Mouse (Mus musculus) neural tube, embryonic 14.5 days (tissue): Measurements from ENCODE around the gene B3galt1. TPM values are rescaled to one million over a fixed set of nuclear protein-coding genes. Genes with fewer than 3 reads are reported as not detected.

Experiments used
- ATAC-seq: fragments of 200-750 bp; cut with Nextera tagmentation; 2 replicates; pipeline ENCODE4 v1.8.0; 2017; ENCODE audit warnings: low read depth, mild to moderate bottlenecking, moderate TSS enrichment, moderate library complexity
- H3K27ac ChIP-seq: fragments of 300-500 bp; sonication (generic); 2 replicates; pipeline ENCODE4 v1.5.1; 2014; ENCODE audit warnings: low read depth, mild to moderate bottlenecking, control low read depth, low read length, moderate library complexity, mixed read lengths
- H3K27me3 ChIP-seq: fragments of 300-500 bp; sonication (generic); 2 replicates; pipeline ENCODE4 v1.6.1; 2014; ENCODE audit warnings: low read length; ENCODE audit not compliant: control insufficient read depth, insufficient read depth
- H3K36me3 ChIP-seq: fragments of 300-500 bp; sonication (generic); 2 replicates; pipeline ENCODE4 v1.6.1; 2014; ENCODE audit warnings: low read length, mixed read lengths; ENCODE audit not compliant: control insufficient read depth, insufficient read depth
- H3K4me1 ChIP-seq: fragments of 300-500 bp; sonication (generic); 2 replicates; pipeline ENCODE4 v1.6.1; 2014; ENCODE audit warnings: low read length; ENCODE audit not compliant: control insufficient read depth, insufficient read depth
- H3K4me2 ChIP-seq: fragments of 300-500 bp; sonication (generic); 2 replicates; pipeline ENCODE4 v1.6.1; 2014; ENCODE audit warnings: mild to moderate bottlenecking, low read depth, low read length, control low read depth
- H3K4me3 ChIP-seq: fragments of 300-500 bp; sonication (generic); 2 replicates; pipeline ENCODE4 v1.5.1; 2014; ENCODE audit warnings: low read depth, low read length, control low read depth, mixed read lengths
- H3K9ac ChIP-seq: fragments of 300-500 bp; sonication (generic); replicated peaks from 2 replicates; pipeline ENCODE4 v1.6.1; 2014; ENCODE audit warnings: low read depth, mild to moderate bottlenecking, control low read depth, low read length, mixed read lengths
- H3K9me3 ChIP-seq: fragments of 300-500 bp; sonication (generic); 2 replicates; pipeline ENCODE4 v1.6.1; 2016; ENCODE audit warnings: low read length; ENCODE audit not compliant: control insufficient read depth
- WGBS: fragments of 180-500 bp; shearing (Covaris S2); extraction: QIAGEN DNeasy Blood & Tissue Kit; methylation state at CpG from one replicate; pipeline ENCODE4 v1.1.7; 2014; 5-methylcytosine and 5-hydroxymethylcytosine counted together
- polyA plus RNA-seq: library from polyadenylated mRNA; unstranded; fragments of >200 nt; fragmentation: Nextera tagmentation; extraction: Ambion mirVana; gene quantifications from 2 replicates; pipeline ENCODE4 v1.2.1, GENCODE M21; 2014

Gene B3galt1
- polyA plus RNA-seq, 1 experiment from 2014 or later = 82.4 TPM

DNA sequence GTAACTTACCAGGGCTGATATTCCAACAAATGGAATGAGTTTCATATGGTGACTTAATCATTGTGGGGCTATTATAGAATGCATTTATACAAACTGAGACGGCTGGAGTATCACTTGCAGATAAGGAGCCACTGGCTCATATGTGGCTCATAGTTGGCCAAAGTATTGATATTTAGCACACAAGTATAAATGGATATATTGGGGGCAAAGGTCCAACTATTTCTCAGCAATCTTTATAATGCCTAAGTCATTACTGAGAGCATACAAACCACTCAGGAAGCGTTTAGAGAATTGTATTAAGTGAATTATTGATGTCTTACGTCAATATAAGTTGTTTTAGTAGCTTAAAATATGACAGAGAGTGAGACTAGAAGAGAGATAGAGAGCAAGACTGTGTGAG, 234.3 kb downstream of the B3galt1 start:
- ATAC-seq = no peak
- Histone ChIP-seq H3K27ac (no peak overlapping the region), H3K36me3 (no peaks in the 10 kb centered on the region), H3K9ac (no peak overlapping the region), H3K9me3 (no peaks in the 10 kb centered on the region), H3K4me1 (no peaks in the 10 kb centered on the region), H3K4me2 (no peak overlapping the region), H3K4me3 (no peak overlapping the region), H3K27me3 (no peaks in the 10 kb centered on the region)
- 80% methylated on average over 3 of the region's 3 CpGs for WGBS

GRCm38 (mm10) chr2:67816149-67816548, 250.5 kb downstream of the B3galt1 start:
- Histone ChIP-seq H3K27me3 (no peaks in the 10 kb centered on the region), H3K4me2 (no peak overlapping the region), H3K27ac (no peak overlapping the region), H3K9ac (no peak overlapping the region), H3K9me3 (no peaks in the 10 kb centered on the region), H3K4me3 (no peak overlapping the region), H3K4me1 (no peaks in the 10 kb centered on the region), H3K36me3 (no peaks in the 10 kb centered on the region)
- 48% methylated on average over 2 of the region's 2 CpGs for WGBS
- ATAC-seq = peak; percentile 69

DNA sequence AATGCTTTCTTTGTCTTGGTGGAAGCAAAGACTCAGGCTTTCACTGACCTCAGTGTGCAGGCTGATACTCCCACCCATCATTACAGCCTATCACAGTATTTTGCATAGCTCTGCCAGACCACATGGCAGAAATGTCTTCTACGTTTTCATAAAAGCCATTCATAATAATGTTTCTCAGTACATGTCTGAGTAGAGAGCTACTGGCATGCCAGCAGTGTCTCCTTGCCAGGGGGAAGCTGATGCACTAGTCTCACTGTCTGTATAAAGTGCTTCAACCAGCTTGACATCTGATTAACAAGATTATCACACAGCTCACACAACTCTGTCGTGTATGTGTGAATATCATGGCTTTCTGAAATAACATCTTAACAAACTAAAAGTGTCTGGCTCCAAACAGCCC, 252.3 kb downstream of the B3galt1 start:
- no peak overlapping the region for H3K4me2 ChIP-seq
- 63% methylated on average over 2 of the region's 2 CpGs for WGBS
- ATAC-seq = no peak
- no peak overlapping the region for H3K27ac ChIP-seq
- H3K9ac ChIP-seq = no peak overlapping the region
- H3K4me1 ChIP-seq = no peaks in the 10 kb centered on the region
- H3K27me3 ChIP-seq = no peaks in the 10 kb centered on the region
- no peaks in the 10 kb centered on the region for H3K36me3 ChIP-seq
- H3K4me3 ChIP-seq = no peak overlapping the region
- no peaks in the 10 kb centered on the region for H3K9me3 ChIP-seq

DNA sequence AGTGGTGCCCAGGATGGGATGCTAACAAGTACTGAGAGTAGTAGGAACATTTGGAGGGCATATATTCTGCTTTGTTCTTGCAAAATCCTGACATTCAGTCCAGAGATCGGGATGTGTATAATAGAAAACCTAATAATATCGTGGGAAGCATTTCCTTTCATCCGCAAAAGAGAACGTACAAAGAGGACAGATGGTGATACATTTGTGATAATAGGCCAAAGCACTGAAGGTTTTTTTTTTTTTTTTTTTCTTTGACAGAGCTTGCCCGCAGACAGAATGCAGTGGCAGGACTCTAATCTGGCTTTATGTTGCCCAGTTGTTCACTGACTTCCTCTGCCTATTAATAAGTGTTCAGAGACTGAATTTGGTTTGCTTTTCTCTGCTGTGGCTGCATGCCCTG, 256.7 kb downstream of the B3galt1 start:
- Histone ChIP-seq H3K27me3 (no peaks in the 10 kb centered on the region), H3K9me3 (no peaks in the 10 kb centered on the region), H3K36me3 (no peaks in the 10 kb centered on the region), H3K4me3 (no peak overlapping the region), H3K4me2 (no peak overlapping the region), H3K9ac (no peak overlapping the region), H3K4me1 (no peaks in the 10 kb centered on the region), H3K27ac (no peak overlapping the region)
- no peak for ATAC-seq
- 69% methylated on average over 5 of the region's 5 CpGs for WGBS

DNA sequence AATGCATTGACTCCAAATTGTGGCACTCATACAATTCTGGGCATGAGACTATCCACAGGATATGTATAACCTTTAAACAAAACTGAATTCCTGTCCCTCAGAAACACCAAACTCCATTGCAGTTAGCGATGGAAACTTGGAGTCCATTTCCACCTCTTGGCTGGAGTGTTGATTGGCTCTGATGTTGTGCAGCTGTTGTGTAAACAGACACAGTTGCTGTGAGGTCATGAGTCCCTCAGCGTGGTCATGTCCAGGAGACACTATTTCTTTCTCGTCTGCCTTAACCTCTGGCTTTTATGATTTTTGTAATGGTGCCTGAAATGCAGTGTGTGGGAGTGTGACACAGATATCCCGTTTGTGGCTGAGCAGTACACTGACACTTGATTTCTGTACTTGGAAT, 262.0 kb downstream of the B3galt1 start:
- Histone ChIP-seq H3K27me3 (no peaks in the 10 kb centered on the region), H3K36me3 (no peaks in the 10 kb centered on the region), H3K9me3 (no peaks in the 10 kb centered on the region), H3K27ac (no peak overlapping the region), H3K9ac (no peak overlapping the region), H3K4me3 (no peak overlapping the region), H3K4me1 (no peaks in the 10 kb centered on the region), H3K4me2 (no peak overlapping the region)
- ATAC-seq = no peak
- WGBS = 88% methylated on average over 4 of the region's 4 CpGs

DNA sequence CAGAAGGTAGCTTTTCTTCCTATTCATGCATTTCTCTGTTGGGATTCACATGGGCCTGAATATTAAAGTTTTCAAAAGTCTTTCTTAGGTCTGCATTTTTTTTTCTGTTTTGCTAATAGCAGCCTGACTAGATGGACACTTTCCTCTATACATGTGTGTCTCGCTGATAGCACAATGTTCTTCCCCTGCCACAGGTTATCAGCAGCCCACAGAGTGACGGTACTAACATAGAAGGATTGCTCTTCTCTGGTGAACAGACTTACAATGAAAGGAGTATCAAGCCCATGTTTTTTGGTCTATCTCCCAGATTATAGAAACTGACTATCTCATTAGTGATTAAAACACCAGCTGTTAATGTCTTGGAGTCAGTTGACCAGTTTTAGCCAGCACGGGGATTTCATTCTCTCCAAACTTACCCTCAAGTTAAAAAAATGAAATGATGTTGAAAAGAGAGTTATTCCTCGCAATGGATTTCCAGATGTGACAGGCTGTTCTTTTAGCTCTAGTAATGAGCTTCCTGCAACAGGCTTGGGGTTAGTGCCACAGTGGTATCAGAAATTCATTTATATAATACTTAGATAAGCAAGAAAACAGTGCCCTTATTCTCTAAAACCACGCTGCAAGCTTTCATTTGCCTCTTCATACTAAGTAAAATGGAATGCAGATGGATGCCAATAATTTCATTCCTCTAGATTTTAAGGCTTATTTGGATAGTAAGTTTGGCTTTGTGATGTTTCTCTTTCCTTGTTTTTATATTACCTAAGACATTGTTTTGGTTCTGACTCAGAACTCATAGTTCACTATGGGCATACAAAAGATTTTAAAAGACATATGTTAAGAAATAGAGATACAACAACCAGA, 263.6 kb downstream of the B3galt1 start:
- H3K9me3 ChIP-seq = no peaks in the 10 kb centered on the region
- H3K4me3 ChIP-seq = no peak overlapping the region
- 90% methylated on average over 5 of the region's 5 CpGs for WGBS
- no peak overlapping the region for H3K9ac ChIP-seq
- no peaks in the 10 kb centered on the region for H3K36me3 ChIP-seq
- H3K4me1 ChIP-seq = no peaks in the 10 kb centered on the region
- no peak for ATAC-seq
- no peak overlapping the region for H3K4me2 ChIP-seq
- no peak overlapping the region for H3K27ac ChIP-seq
- H3K27me3 ChIP-seq = no peaks in the 10 kb centered on the region

DNA sequence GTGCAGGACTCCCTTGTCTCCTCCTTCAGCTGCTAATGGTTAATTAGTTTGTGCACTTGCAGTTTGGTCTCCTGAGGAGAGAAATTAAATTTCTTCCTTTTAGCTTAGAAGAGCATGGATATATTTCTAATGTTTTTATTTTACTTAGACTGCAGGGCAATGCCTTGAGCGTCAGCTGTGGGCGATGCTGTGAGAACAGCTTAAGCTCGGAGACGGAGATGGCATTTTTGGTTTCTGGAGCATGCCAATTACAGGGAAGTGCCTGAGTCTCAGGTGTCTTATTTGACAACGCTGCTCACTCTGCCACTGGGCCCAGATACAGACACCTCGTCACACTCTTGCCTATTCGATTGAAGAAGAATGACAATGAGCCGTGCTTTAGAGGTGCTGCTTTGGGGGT, 282.1 kb downstream of the B3galt1 start:
- Histone ChIP-seq H3K9me3 (no peaks in the 10 kb centered on the region), H3K9ac (no peak overlapping the region), H3K4me2 (no peak overlapping the region), H3K36me3 (no peaks in the 10 kb centered on the region), H3K27ac (no peak overlapping the region), H3K4me1 (no peaks in the 10 kb centered on the region), H3K27me3 (no peaks in the 10 kb centered on the region), H3K4me3 (no peak overlapping the region)
- 67% methylated on average over 8 of the region's 8 CpGs for WGBS
- no peak for ATAC-seq

DNA sequence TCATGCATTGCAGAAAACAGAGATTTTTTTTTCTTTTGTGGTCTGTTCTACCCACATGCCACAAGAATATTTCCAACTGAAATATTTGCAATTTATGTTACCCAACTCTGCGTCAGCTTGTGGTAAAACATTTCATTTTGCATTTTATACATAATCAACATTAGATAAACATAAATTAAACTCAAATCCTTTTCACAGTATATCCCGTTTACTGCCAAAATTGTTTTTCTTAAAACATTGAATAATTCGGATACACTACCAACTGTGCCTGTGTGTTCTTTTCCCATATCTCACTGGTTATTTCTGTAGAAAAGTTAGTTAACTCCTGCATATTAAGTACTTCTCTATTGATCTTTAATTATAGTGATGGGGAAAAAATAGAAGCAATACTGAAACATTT, 285.1 kb downstream of the B3galt1 start:
- Histone ChIP-seq H3K9me3 (no peaks in the 10 kb centered on the region), H3K4me1 (no peaks in the 10 kb centered on the region), H3K9ac (no peak overlapping the region), H3K4me2 (no peak overlapping the region), H3K4me3 (no peak overlapping the region), H3K27me3 (no peaks in the 10 kb centered on the region), H3K27ac (no peak overlapping the region), H3K36me3 (no peaks in the 10 kb centered on the region)
- no peak for ATAC-seq
- 92% methylated on average over 3 of the region's 3 CpGs for WGBS

GRCm38 (mm10) chr2:67858340-67858739, 292.7 kb downstream of the B3galt1 start:
- Histone ChIP-seq H3K27me3 (no peaks in the 10 kb centered on the region), H3K9me3 (no peaks in the 10 kb centered on the region), H3K36me3 (no peaks in the 10 kb centered on the region), H3K9ac (no peak overlapping the region), H3K4me3 (no peak overlapping the region), H3K27ac (no peak overlapping the region), H3K4me1 (no peaks in the 10 kb centered on the region), H3K4me2 (no peak overlapping the region)
- 74% methylated on average over 2 of the region's 2 CpGs for WGBS
- ATAC-seq = peak; percentile 38; the same call in 1 of the 2 replicates
